Mouse (Mus musculus) testis, adult 2 months (tissue): Measurements from ENCODE around the gene Olfr898.

Experiments used
- CTCF ChIP-seq: fragments of 200-500 bp; IDR thresholded peaks from 2 replicates; pipeline ENCODE4 v1.5.1; 2012; ENCODE audit warnings: low read depth, mild to moderate bottlenecking, inconsistent platforms, low read length, moderate library complexity; ENCODE audit not compliant: control insufficient read depth, insufficient read depth, insufficient replicate concordance
- POLR2A ChIP-seq: fragments of 200-500 bp; IDR thresholded peaks from 2 replicates; pipeline ENCODE4 v1.6.1; 2012; ENCODE audit warnings: low read depth, mild to moderate bottlenecking, inconsistent platforms, low read length, moderate library complexity; ENCODE audit not compliant: control insufficient read depth

GRCm38 (mm10) chr9:38348111-38348510 is at the start of gene Olfr898:
- TF ChIP-seq POLR2A (no peak), CTCF (no peak)
